Mouse (Mus musculus): ENCODE measurements around the gene Olfr1134. TPM values are rescaled to one million over a fixed set of nuclear protein-coding genes. Genes with fewer than 3 reads are reported as not detected.

The Olfr1134 gene
- not detected in 2 replicates for polyA plus RNA-seq (2012; rRNA removed)

DNA sequence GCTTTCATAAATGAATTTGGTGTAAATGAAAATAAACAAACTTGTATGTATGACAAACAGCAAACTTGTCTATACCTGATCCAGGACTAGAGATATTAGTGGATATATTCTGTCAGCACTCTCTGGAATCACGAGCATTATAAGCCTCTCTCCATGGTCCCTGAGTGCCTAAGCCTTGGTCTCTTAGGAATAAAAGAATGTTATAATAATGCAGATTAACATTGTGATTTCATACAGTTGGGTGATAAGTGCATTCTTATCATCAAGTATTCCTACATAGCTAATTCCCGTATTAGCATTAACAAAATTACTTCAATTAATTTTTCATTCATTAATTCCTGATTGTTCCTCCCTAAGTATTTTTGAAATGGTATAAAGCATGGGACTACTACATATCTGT is at the start of gene Olfr1134:
Gene Olfr1134, minus strand, starts transcription at position 101 of the 400 bp plus-strand sequence.

DNA sequence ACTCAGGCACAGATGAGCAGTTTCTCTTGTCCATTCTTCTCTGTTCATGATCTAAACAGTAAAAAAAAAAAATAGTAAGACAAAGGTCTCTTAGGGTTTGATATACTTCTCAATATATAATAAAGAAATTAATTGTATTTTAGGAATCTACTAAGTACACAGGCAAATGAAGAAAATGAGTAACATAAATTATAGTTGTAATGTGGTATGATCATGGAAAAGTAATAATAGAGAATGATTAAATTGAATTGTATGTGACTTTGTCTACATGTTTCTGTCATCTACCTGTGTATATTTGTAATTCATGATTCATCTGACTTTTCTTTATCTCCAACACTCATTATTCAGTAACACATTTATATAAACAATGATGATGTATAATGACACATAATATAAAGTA is 35.6 kb upstream of the Olfr1134 start, which contains the start of gene Olfr1136:
Gene Olfr1136, minus strand, starts transcription at position 101 of the 400 bp plus-strand sequence.

GRCm38 (mm10) chr2:87673564-87673963 is 15.3 kb upstream of the Olfr1134 start, which contains the start of gene Olfr1135:
TSS of gene Olfr1135 (minus strand) at chr2:87673664.

DNA sequence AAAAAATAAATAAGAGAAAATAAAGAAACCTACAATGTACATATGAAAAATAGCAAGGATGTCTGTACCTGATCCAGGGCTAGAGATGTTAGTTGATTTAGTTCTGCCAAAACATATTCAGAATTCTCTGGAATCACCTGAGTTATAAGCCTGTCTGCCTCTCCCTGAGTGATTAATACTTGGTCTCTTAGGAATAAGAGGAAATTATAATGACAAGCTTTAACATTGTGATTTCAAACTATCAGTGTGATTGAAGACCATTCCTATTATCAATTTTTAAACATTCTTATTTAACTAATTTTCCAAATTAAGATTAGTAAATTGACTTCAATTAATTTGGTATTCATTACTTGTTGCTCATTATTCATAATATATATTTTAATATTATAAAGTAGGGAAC is 11.0 kb downstream of the Olfr1134 start, which contains the start of gene Olfr1133:
Gene Olfr1133, minus strand, starts transcription at position 101 of the 400 bp plus-strand sequence.

GRCm38 (mm10) chr2:87637435-87637834 is 20.8 kb downstream of the Olfr1134 start, which contains the start of gene Olfr1132:
TSS of gene Olfr1132 (minus strand) at chr2:87637535.

DNA sequence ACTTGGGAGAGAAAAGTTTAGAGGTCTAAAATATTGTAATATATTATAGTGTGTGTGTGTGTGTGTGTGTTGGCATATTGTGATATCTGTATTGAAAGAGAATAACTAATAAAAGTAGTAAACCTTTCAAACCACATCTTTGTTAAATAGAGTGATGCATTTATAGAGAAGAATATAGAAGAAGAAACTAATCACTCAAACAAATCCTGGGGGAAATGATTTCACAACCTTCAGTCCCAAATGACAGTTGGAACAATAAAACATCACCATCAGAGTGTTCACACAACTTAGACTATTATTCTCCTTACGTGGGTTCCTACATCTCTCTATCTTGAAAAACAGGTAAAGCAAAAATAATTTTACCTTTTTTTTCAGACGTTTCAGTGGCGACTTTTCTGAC is 31.5 kb downstream of the Olfr1134 start, which contains the start of gene Olfr1131:
Gene Olfr1131, plus strand, starts transcription at position 301 of the 400 bp plus-strand sequence.

DNA sequence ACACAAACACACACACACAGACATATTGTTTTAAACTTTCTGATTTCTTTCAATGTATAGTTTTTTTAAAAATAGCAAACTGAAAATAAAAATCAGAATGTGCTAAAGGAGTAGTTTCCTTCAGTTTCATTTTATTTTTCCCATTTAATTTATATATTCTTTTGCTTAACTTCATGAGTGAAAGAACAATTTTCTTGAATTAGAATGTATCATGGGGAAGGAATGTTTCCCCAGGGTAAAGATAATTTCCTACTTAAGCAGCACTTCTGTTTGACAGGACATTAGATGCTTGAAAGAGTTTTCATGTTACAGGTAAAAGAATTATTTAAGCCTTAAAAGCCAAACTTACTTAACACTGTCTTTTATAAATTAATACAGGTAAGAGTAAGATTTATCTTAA is 52.3 kb downstream of the Olfr1134 start, which contains the start of gene Olfr1130:
Gene Olfr1130, plus strand, starts transcription at position 301 of the 400 bp plus-strand sequence.

Other genes starting within 250 kb of the Olfr1134 start
- gene Olfr1123, start 241.8 kb downstream of the Olfr1134 start, polyA plus RNA-seq (2012; rRNA removed), result not detected in 2 replicates
- not detected in 2 replicates for gene Olfr1124, start 228.2 kb downstream of the Olfr1134 start, polyA plus RNA-seq (2012; rRNA removed)
- gene Olfr1126, start 204.5 kb downstream of the Olfr1134 start, polyA plus RNA-seq (2012; rRNA removed), result not detected in 2 replicates
- not detected in 2 replicates for gene Pramel7, start 161.4 kb downstream of the Olfr1134 start, polyA plus RNA-seq (2012; rRNA removed)
- gene Pramel6, start 151.9 kb downstream of the Olfr1134 start, polyA plus RNA-seq (2012; rRNA removed), result not detected in 2 replicates
- gene Olfr153, start 126.7 kb downstream of the Olfr1134 start, polyA plus RNA-seq (2012; rRNA removed), result not detected in 2 replicates
- gene Olfr1128, start 112.9 kb downstream of the Olfr1134 start, polyA plus RNA-seq (2012; rRNA removed), result not detected in 2 replicates
- gene Olfr1129, start 84.6 kb downstream of the Olfr1134 start, polyA plus RNA-seq (2012; rRNA removed), result not detected in 2 replicates
- not detected in 2 replicates for gene Olfr1130, start 52.2 kb downstream of the Olfr1134 start, polyA plus RNA-seq (2012; rRNA removed)
- gene Olfr1131, start 31.4 kb downstream of the Olfr1134 start, polyA plus RNA-seq (2012; rRNA removed), result not detected in 2 replicates
- gene Olfr1132, start 20.9 kb downstream of the Olfr1134 start, polyA plus RNA-seq (2012; rRNA removed), result not detected in 2 replicates
- not detected in 2 replicates for gene Olfr1133, start 11.1 kb downstream of the Olfr1134 start, polyA plus RNA-seq (2012; rRNA removed)
- not detected in 2 replicates for gene Olfr1135, start 15.2 kb upstream of the Olfr1134 start, polyA plus RNA-seq (2012; rRNA removed)
- gene Olfr1136, start 35.5 kb upstream of the Olfr1134 start, polyA plus RNA-seq (2012; rRNA removed), result not detected in 2 replicates
- not detected in 2 replicates for gene Olfr1137, start 54.7 kb upstream of the Olfr1134 start, polyA plus RNA-seq (2012; rRNA removed)
- not detected in 2 replicates for gene Olfr1138, start 81.5 kb upstream of the Olfr1134 start, polyA plus RNA-seq (2012; rRNA removed)
- not detected in 2 replicates for gene Olfr1140, start 85.3 kb upstream of the Olfr1134 start, polyA plus RNA-seq (2012; rRNA removed)
- not detected in 2 replicates for gene Olfr1141, start 95.5 kb upstream of the Olfr1134 start, polyA plus RNA-seq (2012; rRNA removed)
- not detected in 2 replicates for gene Olfr152, start 121.0 kb upstream of the Olfr1134 start, polyA plus RNA-seq (2012; rRNA removed)
- not detected in 2 replicates for gene Olfr1143, start 142.1 kb upstream of the Olfr1134 start, polyA plus RNA-seq (2012; rRNA removed)
- gene Olfr1145, start 151.4 kb upstream of the Olfr1134 start, polyA plus RNA-seq (2012; rRNA removed), result not detected in 2 replicates
- not detected in 2 replicates for gene Olfr1148, start 172.1 kb upstream of the Olfr1134 start, polyA plus RNA-seq (2012; rRNA removed)
- not detected in 2 replicates for gene Olfr1150-ps1, start 185.5 kb upstream of the Olfr1134 start, polyA plus RNA-seq (2012; rRNA removed)
- not detected in 2 replicates for gene Olfr1151, start 197.4 kb upstream of the Olfr1134 start, polyA plus RNA-seq (2012; rRNA removed)
- not detected in 2 replicates for gene Olfr1152, start 208.0 kb upstream of the Olfr1134 start, polyA plus RNA-seq (2012; rRNA removed)
- not detected in 2 replicates for gene Olfr1153, start 236.5 kb upstream of the Olfr1134 start, polyA plus RNA-seq (2012; rRNA removed)
- not detected in 2 replicates for gene Olfr1154, start 246.7 kb upstream of the Olfr1134 start, polyA plus RNA-seq (2012; rRNA removed)